Mouse (Mus musculus): ENCODE data around the gene 1110051M20Rik. TPM values are rescaled to one million over a fixed set of nuclear protein-coding genes. Genes with fewer than 3 reads are reported as not detected.
A peak's percentile ranks its signal among the peaks of the same experiment; 100 is the strongest.

Gene 1110051M20Rik
- total and polyA plus RNA-seq, 3 experiments = 8.4 to 14.7 (median 13.2) TPM

GRCm38 (mm10) chr2:91236601-91237510, 207.6 kb downstream of the 1110051M20Rik start, which contains the start of gene Ddb2:
Gene Ddb2, minus strand, starts transcription at chr2:91236982.
- TF ChIP-seq EP300 (IDR thresholded peaks at IDR 0.05; ENCODE audit: insufficient read depth, low read depth, low read length) (0 out of 2 replicates have a peak, but pooled peaks have one; percentile 6), CTCF (IDR thresholded peaks at IDR 0.05) (no peak), POLR2A (IDR thresholded peaks at IDR 0.05; ENCODE audit: insufficient read depth, low read depth, low read length) (peak; percentile 68)
- Histone ChIP-seq H3K4me1 (ENCODE audit: control insufficient read depth, insufficient read depth, low read length) (peaks cover 3% of the 10 kb centered on the region), H3K27ac (peak within 1 kb of the TSS; percentile 82), H3K9ac (ENCODE audit: low read depth, low read length) (peak within 1 kb of the TSS; percentile 83), H3K4me3 (peak within 1 kb of the TSS; percentile 66), H3K36me3 (ENCODE audit: control insufficient read depth, insufficient read depth, low read length) (no peaks in the 10 kb centered on the region), H3K79me2 (replicated peaks; ENCODE audit: control insufficient read depth, insufficient read depth, low read length) (no peaks in the 10 kb centered on the region), H3K27me3 (ENCODE audit: control insufficient read depth, insufficient read depth, low read length) (no peaks in the 10 kb centered on the region)
- WGBS = under 1% methylated on average over 48 of the region's 48 CpGs
- DNase-seq = peak; percentile 91 to 92
- intact Hi-C loops (cut with DNase I) = loop anchor here (1.0 to 5.0 kb wide), 3 partner anchors 20 to 122 kb away; partner anchors contain the start of genes Acp2 and Nr1h3

DNA sequence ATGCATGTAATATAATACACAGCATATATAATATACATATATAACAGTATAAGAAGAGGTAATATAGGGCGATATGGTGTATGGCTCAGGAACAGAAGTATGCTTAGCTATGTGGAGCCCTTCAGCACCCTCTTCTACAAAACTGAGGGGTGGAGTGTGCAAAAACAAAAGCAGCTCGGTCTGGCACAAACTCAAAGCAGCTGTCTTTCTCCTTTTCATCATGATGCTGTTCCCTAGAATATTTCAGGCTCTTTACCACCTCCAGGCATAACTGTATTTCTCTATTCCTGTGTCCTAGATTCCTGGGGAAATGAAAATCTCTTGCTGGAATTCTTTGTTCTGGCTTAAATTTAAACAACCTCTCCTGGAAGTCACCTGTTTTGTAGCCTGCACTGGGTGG, 214.8 kb downstream of the 1110051M20Rik start:
- DNase-seq = no peak
- H3K79me2 ChIP-seq (replicated peaks; ENCODE audit: control insufficient read depth, insufficient read depth, low read length) = no peaks in the 10 kb centered on the region

More for the DNA sequence above, 214.8 kb downstream of the 1110051M20Rik start:
- Histone ChIP-seq H3K27ac (no peak overlapping the region), H3K27me3 (ENCODE audit: control insufficient read depth, insufficient read depth, low read length) (no peaks in the 10 kb centered on the region), H3K36me3 (ENCODE audit: control insufficient read depth, insufficient read depth, low read length) (no peaks in the 10 kb centered on the region), H3K4me3 (no peak overlapping the region), H3K9ac (ENCODE audit: low read depth, low read length) (no peak overlapping the region), H3K4me1 (ENCODE audit: control insufficient read depth, insufficient read depth, low read length) (no peaks in the 10 kb centered on the region)
- no peak for TF ChIP-seq POLR2A (IDR thresholded peaks at IDR 0.05; ENCODE audit: insufficient read depth, low read depth, low read length)
- no peak for TF ChIP-seq EP300 (IDR thresholded peaks at IDR 0.05; ENCODE audit: insufficient read depth, low read depth, low read length)
- no peak for TF ChIP-seq CTCF (IDR thresholded peaks at IDR 0.05)
- intact Hi-C loops (cut with DNase I) = no loop called here
- 86% methylated on average over 2 of the region's 2 CpGs for WGBS

Small RNA genes within 50 kb of the gene (microRNA-seq; reads per million reads assigned to microRNA genes)
- gene Gm22071 = 0 reads per million in 2 experiments

Other genes with a start within 250 kb of the 1110051M20Rik start
- 10 to 100 TPM; 20.3 to 27.6 TPM for gene Nr1h3, start 241.9 kb downstream of the 1110051M20Rik start, total RNA-seq (2021)
- gene Nr1h3, start 241.9 kb downstream of the 1110051M20Rik start, polyA plus RNA-seq (2012; rRNA removed) = 30.6 and 32.9 TPM in 2 replicates
- 10 to 100 TPM; 17.3 to 19.9 TPM for gene Acp2, start 241.8 kb downstream of the 1110051M20Rik start, total RNA-seq (2021)
- 15.0 and 20.4 TPM in 2 replicates for gene Acp2, start 241.8 kb downstream of the 1110051M20Rik start, polyA plus RNA-seq (2012; rRNA removed)
- 1 to 10 TPM; 2.7 to 3.2 TPM for gene Ddb2, start 207.7 kb downstream of the 1110051M20Rik start, total RNA-seq (2021)
- gene Ddb2, start 207.7 kb downstream of the 1110051M20Rik start, polyA plus RNA-seq (2012; rRNA removed) = 8.5 and 12.6 TPM in 2 replicates
- gene Pacsin3, start 188.8 kb downstream of the 1110051M20Rik start, total RNA-seq (2021) = 100 to 1,000 TPM; 141 to 157 TPM
- gene Pacsin3, start 188.8 kb downstream of the 1110051M20Rik start, polyA plus RNA-seq (2012; rRNA removed) = 139 and 165 TPM in 2 replicates
- 10 to 100 TPM; 54.7 to 58.2 TPM for gene Arfgap2, start 179.7 kb downstream of the 1110051M20Rik start, total RNA-seq (2021)
- gene Arfgap2, start 179.7 kb downstream of the 1110051M20Rik start, polyA plus RNA-seq (2012; rRNA removed) = 35.0 and 43.2 TPM in 2 replicates
- gene Lrp4, start 12.8 kb upstream of the 1110051M20Rik start, total RNA-seq (2021) = 10 to 100 TPM; 10.6 to 12.3 TPM
- gene Lrp4, start 12.8 kb upstream of the 1110051M20Rik start, polyA plus RNA-seq (2012; rRNA removed) = 3.8 and 6.7 TPM in 2 replicates
- 10 to 100 TPM; 47.1 to 52.2 TPM for gene Ckap5, start 82.1 kb upstream of the 1110051M20Rik start, total RNA-seq (2021)
- gene Ckap5, start 82.1 kb upstream of the 1110051M20Rik start, polyA plus RNA-seq (2012; rRNA removed) = 7.4 and 16.9 TPM in 2 replicates
- not detected for gene F2, start 191.7 kb upstream of the 1110051M20Rik start, total RNA-seq (2021)
- gene F2, start 191.7 kb upstream of the 1110051M20Rik start, polyA plus RNA-seq (2012; rRNA removed) = 0.53 TPM in 1 of 2 replicates, not detected in the other
- gene Zfp408, start 205.1 kb upstream of the 1110051M20Rik start, total RNA-seq (2021) = 1 to 10 TPM; 4.0 to 4.2 TPM
- gene Zfp408, start 205.1 kb upstream of the 1110051M20Rik start, polyA plus RNA-seq (2012; rRNA removed) = 5.3 and 6.2 TPM in 2 replicates
- gene Arhgap1, start 205.2 kb upstream of the 1110051M20Rik start, total RNA-seq (2021) = 10 to 100 TPM; 18.6 to 20.7 TPM
- 39.0 and 39.7 TPM in 2 replicates for gene Arhgap1, start 205.2 kb upstream of the 1110051M20Rik start, polyA plus RNA-seq (2012; rRNA removed)

Data from heart, adult 2 months (tissue).